Mouse (Mus musculus) C2C12 (cell line): ENCODE measurements around the gene Aurkaip1. TPM values are rescaled to one million over a fixed set of nuclear protein-coding genes. Genes with fewer than 3 reads are reported as not detected.

Experiments used
- H3K27me3 ChIP-seq: one replicate; pipeline ENCODE4 v1.6.1; 2011; ENCODE audit not compliant: control insufficient read depth, insufficient read depth, insufficient read length
- H3K36me3 ChIP-seq: one replicate; pipeline ENCODE4 v1.6.1; 2011; ENCODE audit not compliant: control insufficient read depth, insufficient read depth
- H3K4me3 ChIP-seq: one replicate; pipeline ENCODE4 v1.5.1; 2011; ENCODE audit warnings: mild to moderate bottlenecking, control low read depth; ENCODE audit not compliant: poor library complexity, insufficient read depth, severe bottlenecking
- H3K79me2 ChIP-seq: one replicate; pipeline ENCODE4 v1.6.1; 2011; ENCODE audit not compliant: control insufficient read depth, insufficient read depth
- H3K79me3 ChIP-seq: one replicate; pipeline ENCODE4 v1.6.1; 2011; ENCODE audit warnings: low read depth, control low read depth
- H3ac ChIP-seq: one replicate; pipeline ENCODE3; 2011; ENCODE audit warnings: low read depth; ENCODE audit not compliant: control insufficient read depth, insufficient read length
- CEBPB ChIP-seq: IDR thresholded peaks from one replicate; pipeline ENCODE4 v1.6.1; 2011; ENCODE audit warnings: low read depth, mild to moderate bottlenecking, control low read depth, moderate library complexity
- CTCF ChIP-seq: IDR thresholded peaks from one replicate; pipeline ENCODE4 v1.5.1; 2011; ENCODE audit not compliant: control insufficient read depth, insufficient read depth, insufficient read length
- FOSL1 ChIP-seq: IDR thresholded peaks from one replicate; pipeline ENCODE4 v1.8.0; 2011; ENCODE audit warnings: mild to moderate bottlenecking, low read length; ENCODE audit not compliant: poor library complexity, insufficient read depth, severe bottlenecking
- MAX ChIP-seq: IDR thresholded peaks from one replicate; pipeline ENCODE4 v1.6.1; 2011; ENCODE audit warnings: mild to moderate bottlenecking, control low read depth
- MYOD1 ChIP-seq: IDR thresholded peaks from one replicate; pipeline ENCODE4 v1.6.1; 2011; ENCODE audit warnings: low read depth; ENCODE audit not compliant: control insufficient read depth, insufficient read length
- MYOG ChIP-seq: IDR thresholded peaks from one replicate; pipeline ENCODE4 v1.6.1; 2011; ENCODE audit not compliant: control insufficient read depth, insufficient read length; ENCODE audit errors: extremely low read depth
- USF1 ChIP-seq: IDR thresholded peaks from one replicate; pipeline ENCODE4 v1.6.1; 2011; ENCODE audit warnings: low read depth, mild to moderate bottlenecking, control low read depth, moderate library complexity
- polyA plus RNA-seq: library from polyadenylated mRNA; unstranded; fragments of >200 nt; fragmentation: generic; extraction: Trizol; gene quantifications from one replicate; pipeline ENCODE4 v1.2.1, GENCODE M21; 2012; ENCODE audit warnings: missing spikeins

Gene Aurkaip1
- polyA plus RNA-seq, 1 experiment: 140 TPM

GRCm38 (mm10) chr4:155802075-155802474 lies 29.0 kb upstream of the Aurkaip1 start:
- TF ChIP-seq CEBPB (no peak), MYOD1 (no peak), MAX (no peak), CTCF (no peak), USF1 (no peak), FOSL1 (no peak), MYOG (no peak)
- H3K79me3 ChIP-seq: peaks cover 31% of the 10 kb centered on the region
- peaks cover 38% of the 10 kb centered on the region for H3K79me2 ChIP-seq
- no peaks in the 10 kb centered on the region for H3K27me3 ChIP-seq
- no peak overlapping the region for H3ac ChIP-seq
- H3K4me3 ChIP-seq: no peak overlapping the region
- H3K36me3 ChIP-seq: peaks cover 16% of the 10 kb centered on the region

DNA sequence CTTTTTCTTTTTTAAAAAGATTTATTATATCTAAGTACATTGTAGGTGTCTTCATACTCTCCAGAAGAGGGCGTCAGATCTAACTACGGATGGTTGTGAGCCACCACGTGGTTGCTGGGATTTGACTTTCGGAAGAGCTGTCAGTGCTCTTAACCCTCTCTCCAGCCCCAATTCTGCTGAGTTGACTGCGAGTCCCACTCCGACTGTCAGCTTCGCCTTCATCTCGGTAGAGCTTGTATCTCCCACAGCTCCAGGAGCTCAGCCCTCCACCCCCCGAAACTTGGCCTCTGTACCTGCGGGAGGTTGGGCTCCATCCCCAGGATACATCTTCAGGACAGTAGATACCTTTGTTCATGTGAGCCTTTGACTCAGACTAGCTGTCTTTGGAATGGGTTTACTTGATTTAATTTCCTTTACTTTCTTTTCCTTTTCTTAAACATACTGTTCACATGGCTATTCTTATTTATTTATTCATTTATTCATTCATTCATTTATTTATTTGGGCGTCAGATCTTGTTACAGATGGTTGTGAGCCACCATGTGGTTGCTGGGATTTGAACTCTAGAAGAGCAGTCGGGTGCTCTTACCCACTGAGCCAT lies 28.2 kb upstream of the Aurkaip1 start, which contains the start of gene Mrpl20:
Mrpl20 (plus strand) TSS at position 138 of the 599 bp plus-strand sequence.
- no peaks in the 10 kb centered on the region for H3K27me3 ChIP-seq
- peaks cover 19% of the 10 kb centered on the region for H3K36me3 ChIP-seq
- peak within 1 kb of the TSS; percentile 98 for H3ac ChIP-seq
- peak within 1 kb of the TSS; percentile 89 for H3K4me3 ChIP-seq
- peaks cover 44% of the 10 kb centered on the region for H3K79me2 ChIP-seq
- no peak for TF ChIP-seq MAX
- TF ChIP-seq FOSL1: no peak
- TF ChIP-seq CTCF: no peak
- TF ChIP-seq MYOG: no peak
- TF ChIP-seq CEBPB: no peak
- TF ChIP-seq USF1: no peak
- TF ChIP-seq MYOD1: no peak
- H3K79me3 ChIP-seq: peaks cover 33% of the 10 kb centered on the region

DNA sequence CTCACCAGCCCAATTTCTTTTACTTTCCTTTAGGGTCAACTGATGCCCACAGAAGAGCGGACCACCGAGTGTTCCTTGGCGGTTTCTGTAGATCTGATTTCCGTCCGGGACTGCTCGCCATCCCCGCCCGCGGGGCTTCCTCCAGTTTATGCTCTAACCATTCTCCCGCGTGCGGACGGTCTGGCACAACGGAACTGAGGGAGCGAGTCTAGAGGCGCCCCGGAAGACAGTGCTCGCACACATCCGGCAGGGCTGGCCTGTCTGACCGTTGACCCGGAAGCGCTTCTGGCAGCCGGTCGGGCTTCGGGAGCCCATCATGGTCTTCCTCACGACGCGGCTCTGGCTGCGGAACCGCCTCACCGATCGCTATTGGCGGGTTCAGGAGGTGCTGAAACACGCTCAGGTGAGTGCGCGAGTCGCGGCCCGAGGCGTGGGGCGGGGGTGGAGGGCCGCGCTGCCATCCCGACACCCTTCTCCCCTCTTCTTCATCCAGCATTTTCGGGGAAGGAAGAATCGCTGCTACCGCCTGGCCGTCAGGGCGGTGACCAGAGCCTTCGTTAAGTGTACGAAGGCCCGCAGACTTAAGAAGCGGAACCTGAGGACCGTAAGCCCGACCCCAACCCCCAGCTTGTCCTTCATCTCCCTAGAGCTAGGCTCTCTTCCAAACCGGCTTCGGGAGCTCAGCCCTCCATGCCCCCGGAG lies 27.6 kb upstream of the Aurkaip1 start:
- Histone ChIP-seq H3K79me2 (peaks cover 50% of the 10 kb centered on the region), H3K36me3 (peaks cover 26% of the 10 kb centered on the region), H3K27me3 (no peaks in the 10 kb centered on the region), H3ac (peak overlapping the region; percentile 98), H3K79me3 (peaks cover 33% of the 10 kb centered on the region), H3K4me3 (peak overlapping the region; percentile 89)
- TF ChIP-seq CEBPB: no peak
- no peak for TF ChIP-seq USF1
- TF ChIP-seq MYOG: no peak
- TF ChIP-seq MAX: peak; percentile 60
- no peak for TF ChIP-seq CTCF

GRCm38 (mm10) chr4:155807841-155808240 lies 23.2 kb upstream of the Aurkaip1 start:
- Histone ChIP-seq H3K4me3 (no peak overlapping the region), H3K36me3 (peaks cover 55% of the 10 kb centered on the region), H3K79me3 (peaks cover 36% of the 10 kb centered on the region), H3ac (no peak overlapping the region), H3K79me2 (peaks cover 67% of the 10 kb centered on the region), H3K27me3 (no peaks in the 10 kb centered on the region)
- no peak for TF ChIP-seq FOSL1
- no peak for TF ChIP-seq CEBPB
- TF ChIP-seq CTCF: no peak
- TF ChIP-seq MAX: no peak
- no peak for TF ChIP-seq MYOD1
- no peak for TF ChIP-seq USF1
- TF ChIP-seq MYOG: no peak

DNA sequence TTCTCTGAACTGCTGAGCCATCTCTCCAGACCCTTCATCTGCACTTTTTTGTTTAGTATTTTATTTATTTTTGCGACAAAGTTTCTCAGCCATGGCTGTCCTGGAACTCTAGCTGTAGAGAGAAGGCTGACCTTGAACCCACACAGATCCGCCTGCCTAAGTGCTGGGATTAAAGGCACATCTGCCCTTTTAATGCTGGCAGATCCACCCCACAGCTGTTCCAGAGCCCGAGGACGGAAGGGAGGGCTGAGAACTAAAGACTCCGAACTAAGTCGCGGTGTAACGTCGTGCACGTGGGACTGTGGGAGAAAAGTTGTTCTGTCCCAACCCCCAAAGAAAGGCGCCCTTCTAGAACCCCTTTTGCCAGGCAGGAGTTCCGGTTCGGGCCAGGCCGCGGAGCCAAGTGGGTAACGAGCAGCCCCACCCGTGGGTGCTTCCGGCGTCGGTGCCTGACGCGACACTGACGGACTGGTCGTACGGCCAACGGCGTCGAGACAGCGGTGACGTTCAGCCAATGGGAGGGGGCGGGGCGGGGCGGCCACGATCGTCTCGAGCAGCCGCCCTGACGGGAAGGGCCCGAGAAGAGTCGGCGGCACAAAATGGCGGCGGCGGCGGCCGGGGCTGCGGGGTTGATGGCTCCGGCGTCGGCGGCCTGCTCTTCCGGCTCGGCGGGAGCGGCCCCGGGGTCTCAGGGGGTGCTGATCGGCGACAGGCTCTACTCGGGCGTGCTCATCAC lies 19.0 kb upstream of the Aurkaip1 start, which contains the start of gene Ccnl2:
Ccnl2 (plus strand) TSS at position 561 of the 736 bp plus-strand sequence.
- peaks cover 69% of the 10 kb centered on the region for H3K36me3 ChIP-seq

More for the DNA sequence above, 19.0 kb upstream of the Aurkaip1 start, which contains the start of gene Ccnl2:
- peaks cover 72% of the 10 kb centered on the region for H3K79me2 ChIP-seq
- H3K79me3 ChIP-seq: peaks cover 42% of the 10 kb centered on the region
- H3ac ChIP-seq: peak within 1 kb of the TSS; percentile 99
- no peaks in the 10 kb centered on the region for H3K27me3 ChIP-seq
- TF ChIP-seq MAX: peak; percentile 88
- TF ChIP-seq USF1: no peak
- peak within 1 kb of the TSS; percentile 55 for H3K4me3 ChIP-seq
